Mouse (Mus musculus) liver, adult (tissue): Measurements from ENCODE around the gene Gdf11.

Source experiments
- GATA4 ChIP-seq: IDR thresholded peaks from 2 replicates; pipeline ENCODE4 v1.6.1; 2014; ENCODE audit warnings: mild to moderate bottlenecking, low read length; ENCODE audit not compliant: insufficient replicate concordance

Gdf11 gene

DNA sequence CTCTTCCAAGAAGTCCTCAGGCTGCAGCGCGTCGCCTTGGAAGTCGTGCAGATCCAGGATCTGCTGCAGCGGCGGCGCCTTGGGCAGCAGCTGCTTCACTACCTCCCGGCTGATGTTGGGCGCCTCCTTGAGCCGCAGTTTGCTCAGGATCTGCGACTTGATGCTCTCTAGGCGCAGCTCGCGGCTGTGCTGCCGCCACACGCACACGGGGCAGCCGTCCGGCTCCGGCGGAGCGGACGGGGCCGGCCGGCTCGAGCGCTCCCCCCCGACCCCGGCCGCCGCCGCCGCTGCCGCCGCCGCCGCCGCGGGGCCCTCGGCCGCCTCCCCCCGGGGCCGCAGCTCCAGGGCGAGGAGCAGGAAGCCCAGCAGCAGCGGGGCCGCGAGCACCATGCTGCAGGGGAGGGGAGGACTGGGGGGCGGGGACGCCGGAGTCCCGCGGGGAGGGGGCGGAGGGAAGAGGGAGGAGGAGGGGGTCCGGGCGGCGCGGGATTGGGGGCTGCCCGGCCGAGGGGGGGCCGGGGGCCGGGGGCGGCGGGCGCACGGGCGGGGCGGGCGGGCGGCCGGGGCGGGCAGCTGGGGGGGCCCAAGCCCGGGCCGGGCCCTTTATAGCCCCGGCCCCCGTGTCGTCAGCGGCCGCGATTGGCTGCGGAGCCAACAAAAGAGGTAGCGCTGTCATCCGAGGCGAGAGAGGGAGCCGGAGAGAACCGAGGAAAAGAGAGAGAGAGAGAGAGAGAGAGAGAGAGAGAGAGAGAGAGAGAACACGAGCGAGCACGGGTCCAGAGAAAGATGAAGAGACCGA is at the start of gene Gdf11:
TSS of gene Gdf11 (minus strand) at position 423 of the 799 bp plus-strand sequence.
- no peak for TF ChIP-seq GATA4

DNA sequence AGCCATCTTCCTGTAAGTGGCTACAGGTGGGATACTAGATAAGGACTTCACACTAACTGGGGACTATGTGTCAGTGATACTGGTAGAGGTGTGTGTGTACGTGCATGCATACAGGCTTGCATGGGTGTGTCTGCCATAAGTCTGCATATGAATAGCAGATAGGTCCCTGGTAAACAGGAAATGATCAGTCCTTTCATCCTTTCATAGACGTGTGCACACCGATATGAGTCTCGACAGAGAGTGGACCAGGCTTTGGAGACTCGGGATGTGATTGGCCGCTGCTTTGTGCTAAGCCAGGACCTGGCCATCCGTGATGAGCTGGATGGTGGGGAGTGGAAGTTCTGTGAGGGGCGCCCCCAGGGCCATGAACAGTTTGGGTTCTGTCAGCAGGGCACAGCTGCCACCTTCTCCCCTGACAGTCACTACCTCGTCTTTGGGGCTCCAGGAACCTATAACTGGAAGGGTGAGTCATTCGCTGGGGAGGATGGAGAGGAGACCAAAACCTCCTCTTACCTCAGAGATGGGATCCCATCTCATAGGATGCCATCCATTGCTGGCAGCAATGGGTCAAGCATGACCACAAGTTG is 49.0 kb upstream of the Gdf11 start:
- TF ChIP-seq GATA4: no peak

DNA sequence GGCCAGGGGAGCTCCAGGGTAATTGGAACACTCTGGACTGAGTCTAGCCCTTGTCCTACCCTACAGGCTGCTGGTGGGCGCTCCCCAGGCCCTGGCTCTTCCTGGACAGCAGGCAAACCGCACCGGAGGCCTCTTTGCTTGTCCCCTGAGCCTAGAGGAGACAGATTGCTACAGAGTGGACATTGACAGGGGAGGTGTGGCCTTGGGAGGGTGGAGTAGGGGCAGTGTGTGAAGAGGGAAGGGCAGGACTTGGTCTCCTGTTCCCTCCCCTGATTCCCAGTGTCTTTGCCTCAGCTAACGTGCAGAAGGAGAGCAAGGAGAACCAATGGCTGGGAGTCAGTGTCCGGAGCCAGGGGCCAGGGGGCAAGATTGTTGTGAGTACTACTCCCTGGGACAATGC is 47.5 kb upstream of the Gdf11 start:
- no peak for TF ChIP-seq GATA4

DNA sequence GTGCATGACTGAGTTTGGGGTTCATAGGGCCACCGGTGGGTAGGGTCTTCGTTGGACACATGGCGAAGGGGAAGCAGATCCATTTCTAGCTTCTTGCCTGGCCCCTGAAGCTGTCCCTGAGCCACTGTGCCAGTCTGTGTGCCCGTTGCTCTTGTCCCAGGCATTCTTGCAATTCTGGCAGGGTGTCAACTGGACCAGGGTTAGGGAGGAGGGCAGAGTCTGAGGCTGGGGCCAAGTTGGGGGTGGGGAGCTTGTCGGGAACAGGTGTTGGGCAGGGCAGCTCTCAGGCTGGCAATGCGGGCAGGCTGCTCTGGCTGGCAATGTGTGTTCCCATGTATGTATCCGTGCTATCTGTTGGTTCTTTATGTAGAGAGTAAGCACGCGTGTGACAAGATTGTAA is 46.9 kb upstream of the Gdf11 start:
- no peak for TF ChIP-seq GATA4

DNA sequence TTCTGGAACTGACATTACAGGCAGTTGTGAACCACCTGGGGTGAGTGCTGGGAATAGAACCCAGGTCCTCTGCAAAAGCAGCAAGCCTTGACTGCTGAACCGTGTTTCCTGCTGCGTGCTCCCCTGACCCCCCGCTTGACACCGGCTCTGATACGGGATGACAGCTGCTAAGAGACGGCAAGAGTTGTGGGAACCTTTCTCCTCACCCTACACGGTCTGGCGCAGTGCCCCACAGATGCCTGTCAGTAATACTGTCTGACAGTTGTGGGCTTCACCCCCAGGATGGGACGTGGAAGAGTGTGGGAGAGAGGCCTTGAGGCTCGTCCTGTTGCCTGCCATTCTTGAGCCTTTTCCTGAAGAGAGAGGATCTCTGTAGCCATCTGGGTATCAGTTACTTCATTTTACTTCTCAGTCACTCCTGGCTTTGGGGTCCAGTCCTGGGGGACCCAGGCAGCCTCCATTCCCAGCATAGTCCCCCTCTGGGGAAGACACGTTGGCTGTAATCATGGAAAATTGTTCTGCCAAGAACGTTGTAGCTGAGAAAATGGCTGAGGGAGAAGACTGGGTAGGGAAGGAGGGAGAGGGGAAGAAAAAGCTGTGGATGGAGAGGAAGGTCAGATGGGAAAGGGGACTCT is 46.4 kb upstream of the Gdf11 start:
- TF ChIP-seq GATA4: no peak

DNA sequence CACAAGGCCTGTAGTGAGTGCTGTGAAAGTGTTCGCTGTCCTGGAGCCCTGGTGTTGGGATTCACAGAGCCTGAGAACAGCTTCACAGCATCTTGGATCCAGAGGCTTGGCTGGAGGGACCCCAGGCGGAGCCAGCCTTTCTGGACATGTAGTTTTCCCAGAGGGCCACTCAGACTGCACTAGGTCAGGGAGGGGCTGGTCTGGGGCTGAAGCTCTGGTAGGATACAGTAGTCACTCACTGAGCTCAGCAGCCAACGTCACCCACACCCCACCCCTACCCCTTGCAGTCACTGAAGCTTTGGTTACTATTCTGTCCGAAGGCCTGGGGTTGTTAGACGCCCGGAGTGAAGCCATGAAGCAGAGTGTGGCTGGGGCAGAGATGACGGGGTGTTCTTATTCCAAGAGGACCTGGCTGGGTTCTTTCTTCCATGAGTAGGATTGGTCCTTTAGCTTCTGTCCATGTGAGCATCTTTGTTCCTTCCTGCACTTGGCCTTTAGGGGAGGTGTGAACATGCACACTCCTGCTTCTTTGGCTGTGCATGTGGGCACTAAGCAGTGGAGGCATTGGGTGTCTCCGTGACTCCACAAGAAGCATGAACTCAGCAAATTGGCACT is 44.4 kb upstream of the Gdf11 start:
- no peak for TF ChIP-seq GATA4

DNA sequence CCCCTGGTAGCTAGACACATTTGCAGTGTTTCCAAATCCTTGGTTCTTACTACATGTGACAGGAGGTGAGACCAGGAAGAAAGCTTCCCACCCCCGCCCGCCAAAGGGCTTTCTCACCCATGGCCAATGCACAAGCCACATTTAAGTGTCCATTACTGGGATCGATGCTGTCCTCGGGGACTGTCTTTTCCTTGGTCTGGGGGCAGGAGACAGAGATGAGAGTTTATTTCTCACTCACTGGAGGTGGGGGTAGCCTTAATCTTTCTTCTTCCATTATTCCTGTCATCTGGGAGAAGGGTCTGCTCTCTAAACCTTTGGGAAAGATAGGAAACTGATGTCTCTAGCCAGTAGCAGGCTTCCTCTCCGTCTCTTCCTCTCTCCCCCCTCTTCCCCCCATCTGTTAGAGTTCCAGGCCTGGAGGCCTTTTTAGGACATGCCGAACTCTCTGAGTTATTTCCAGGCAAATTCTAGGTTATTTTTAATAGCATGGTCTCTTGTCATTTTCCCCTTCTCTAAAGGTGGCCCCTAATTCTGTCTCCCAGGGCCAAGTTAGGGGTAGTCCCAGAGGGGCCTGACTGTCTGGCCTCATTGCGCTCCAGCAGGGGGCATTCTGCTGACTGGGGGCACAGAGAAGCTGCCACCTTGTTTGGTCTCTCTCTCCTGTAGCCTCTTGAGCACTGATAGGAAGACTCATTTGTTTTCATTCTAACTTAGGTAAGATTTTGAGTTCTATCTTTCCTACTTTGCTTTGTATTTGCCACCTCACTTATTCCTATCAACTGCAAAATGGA is 43.7 kb upstream of the Gdf11 start:
- TF ChIP-seq GATA4: no peak

DNA sequence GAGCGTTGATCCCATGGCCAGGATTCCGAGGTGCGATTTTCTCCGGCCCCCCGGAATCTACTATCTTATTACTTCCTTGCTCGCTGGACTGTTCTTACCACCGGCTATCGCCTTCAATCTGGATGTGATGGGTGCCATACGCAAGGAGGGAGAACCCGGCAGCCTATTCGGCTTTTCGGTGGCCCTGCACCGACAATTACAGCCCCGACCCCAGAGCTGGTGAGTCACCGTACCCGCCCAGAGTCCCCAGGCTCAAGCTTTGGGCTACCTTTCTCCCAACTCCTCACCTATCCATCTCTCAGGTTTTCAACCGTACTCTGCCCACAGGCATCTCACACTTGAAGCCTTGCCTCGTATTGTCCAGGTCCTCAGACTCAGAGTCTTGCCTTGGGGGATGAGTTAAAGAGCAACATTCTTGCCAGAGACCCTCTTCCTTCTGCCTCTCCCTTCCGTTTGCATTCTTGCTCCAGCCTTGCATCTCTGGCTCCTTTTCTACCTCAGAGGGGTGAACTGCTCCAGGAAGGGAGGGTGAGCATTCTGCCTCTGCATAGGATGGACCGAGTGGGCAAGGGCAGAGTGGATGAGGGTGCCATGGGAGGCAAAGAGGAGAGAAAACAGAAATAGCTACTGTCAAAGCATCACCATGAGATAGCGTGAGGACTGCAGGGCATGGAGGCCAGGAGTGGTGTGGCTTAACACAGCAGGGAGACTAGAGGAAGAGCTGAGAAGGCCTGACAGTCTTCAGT is 42.6 kb upstream of the Gdf11 start:
- no peak for TF ChIP-seq GATA4

DNA sequence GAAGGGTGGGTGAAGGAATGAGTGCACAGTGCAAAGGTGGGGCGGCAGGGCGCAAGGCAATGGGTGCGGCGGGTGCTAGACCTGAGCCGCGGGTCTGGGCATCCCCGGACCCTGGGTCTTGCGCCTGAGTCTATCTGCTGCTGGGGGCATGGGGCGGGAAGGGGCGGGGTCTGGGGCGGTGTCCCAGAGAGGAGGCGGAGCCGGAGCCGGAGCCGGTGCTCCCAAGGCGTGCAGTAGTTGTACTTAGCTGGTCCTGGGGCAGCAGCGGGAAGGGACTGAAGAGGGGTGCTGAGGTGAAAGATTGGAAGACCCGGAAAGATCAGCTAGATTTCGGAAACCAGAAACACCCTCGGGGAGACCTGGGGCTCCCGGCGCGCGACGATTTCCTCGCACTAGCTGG is 42.1 kb upstream of the Gdf11 start, which contains the start of gene Itga7:
TSS of gene Itga7 (plus strand) at position 245 of the 400 bp plus-strand sequence.
- TF ChIP-seq GATA4: no peak

DNA sequence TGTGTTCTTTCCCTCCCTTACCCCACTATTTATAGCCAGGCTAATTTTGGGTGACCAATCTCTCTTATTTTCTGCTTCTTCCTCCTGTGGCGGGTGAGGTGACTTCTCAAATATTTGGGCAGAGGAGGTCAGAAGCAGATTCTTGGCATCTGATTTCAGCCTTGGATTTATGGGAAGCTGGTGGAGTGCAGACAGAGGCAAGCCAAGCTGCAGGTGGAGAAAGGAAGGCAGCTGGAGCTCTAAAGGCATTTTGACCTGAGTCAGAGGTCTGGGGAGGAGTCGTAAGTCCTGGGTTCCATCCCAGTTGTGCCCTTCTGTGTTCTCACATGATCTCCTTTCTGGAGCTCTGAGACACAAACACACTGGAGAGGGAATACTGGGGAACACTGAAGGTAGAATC is 39.9 kb upstream of the Gdf11 start:
- no peak for TF ChIP-seq GATA4

DNA sequence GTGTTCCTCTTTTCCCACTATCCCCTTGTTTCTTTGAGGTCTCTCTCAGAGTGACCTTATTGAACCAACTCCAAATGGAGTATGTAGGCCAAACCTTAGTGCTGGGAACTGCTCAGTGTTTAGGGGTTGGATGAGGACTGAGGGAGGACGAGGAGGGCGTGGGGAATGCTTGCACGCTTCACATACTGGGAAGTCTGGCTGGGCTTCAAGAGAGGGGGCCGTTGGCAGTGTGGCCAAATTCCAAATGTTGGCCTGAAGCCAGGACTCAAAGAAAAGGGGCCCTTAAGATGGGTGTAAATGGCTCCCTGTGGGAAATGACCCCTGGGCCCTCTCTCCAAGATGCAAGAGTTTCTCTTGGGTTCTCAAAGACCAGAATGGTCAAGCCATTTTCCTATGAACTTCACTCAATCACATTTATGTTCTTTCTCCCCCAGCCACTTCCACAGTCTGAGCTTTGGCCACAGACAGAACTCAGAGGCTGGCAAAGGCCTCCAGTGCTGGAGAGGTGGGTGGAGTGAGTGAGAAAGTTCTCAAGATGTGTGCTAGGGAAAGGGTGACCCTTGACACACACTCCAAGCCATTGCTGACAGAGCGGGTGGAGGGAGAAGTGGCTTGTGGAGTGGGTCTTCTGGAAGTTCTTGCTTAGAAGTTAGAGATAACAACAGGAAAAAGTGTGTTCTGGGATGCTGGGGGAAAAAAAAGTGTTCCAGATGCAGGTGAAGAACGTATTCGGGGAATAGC is 38.3 kb upstream of the Gdf11 start:
- TF ChIP-seq GATA4: no peak

DNA sequence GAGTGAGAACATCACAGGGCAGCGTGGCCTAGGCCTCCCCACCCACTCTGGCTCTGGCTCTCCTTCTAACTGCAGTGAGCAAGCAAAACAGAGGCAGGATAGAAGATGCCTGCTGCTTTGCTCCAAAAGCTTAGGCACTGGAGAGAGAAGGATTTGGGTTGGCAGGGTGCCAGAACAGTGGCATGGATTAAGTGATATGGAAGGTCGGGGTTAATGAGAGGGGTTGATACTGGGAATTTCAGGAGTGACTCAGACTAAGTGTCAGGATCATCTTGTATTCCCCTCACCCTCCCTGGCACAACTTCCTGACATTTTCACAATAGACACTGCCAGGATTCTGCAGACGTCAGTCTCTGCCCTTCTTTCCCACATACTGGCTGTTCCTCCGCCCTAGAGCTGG is 36.8 kb upstream of the Gdf11 start:
- TF ChIP-seq GATA4: no peak

DNA sequence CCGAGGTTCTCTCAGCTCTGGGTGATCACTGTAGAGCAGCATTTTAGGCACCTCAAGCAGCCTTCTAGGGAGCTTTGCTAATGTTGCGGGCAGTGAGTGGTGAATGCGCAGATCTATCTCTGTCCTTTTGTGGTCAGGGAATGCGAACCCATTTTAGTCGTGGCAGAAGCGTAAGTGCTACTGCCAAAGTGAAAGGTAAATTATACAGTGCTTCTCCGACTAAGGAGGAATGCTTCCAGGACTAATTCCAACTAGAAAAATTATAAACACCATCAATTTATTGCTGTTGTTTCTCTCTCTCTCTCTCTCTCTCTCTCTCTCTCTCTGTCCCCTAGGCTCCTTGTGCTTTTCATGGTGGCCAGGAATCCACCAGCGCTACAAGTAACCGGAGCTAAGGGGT is 32.4 kb upstream of the Gdf11 start, which contains the start of gene Bloc1s1:
TSS of gene Bloc1s1 (minus strand) at position 101 of the 400 bp plus-strand sequence.
- TF ChIP-seq GATA4: no peak
